Mouse (Mus musculus) heart, embryonic 13.5 days (tissue): ENCODE results near the gene Vmn2r21. TPM values are rescaled to one million over a fixed set of nuclear protein-coding genes. Genes with fewer than 3 reads are reported as not detected.
"Not testable (repeated sequence)": the region's sequence is repeated elsewhere in the genome, so short reads cannot be mapped to it uniquely, and the experiment has no call there.

ENCODE experiments used
- ATAC-seq: fragments of 200-750 bp; cut with Nextera tagmentation; 2 replicates; pipeline ENCODE4 v1.8.0; 2017; ENCODE audit warnings: moderate TSS enrichment; ENCODE audit not compliant: insufficient number of reproducible peaks, low FRiP score, low TSS enrichment; ENCODE audit errors: extremely low read depth
- H3K27ac ChIP-seq: fragments of 300-500 bp; sonication (generic); replicated peaks from 2 replicates; pipeline ENCODE4 v1.5.1; 2015; ENCODE audit warnings: moderate library complexity, mild to moderate bottlenecking, inconsistent platforms
- H3K27me3 ChIP-seq: fragments of 300-500 bp; sonication (generic); replicated peaks from 2 replicates; pipeline ENCODE4 v1.6.1; 2015; ENCODE audit warnings: mild to moderate bottlenecking, inconsistent platforms
- H3K36me3 ChIP-seq: fragments of 300-500 bp; sonication (generic); 2 replicates; pipeline ENCODE4 v1.6.1; 2015; ENCODE audit warnings: mild to moderate bottlenecking, inconsistent platforms
- H3K4me1 ChIP-seq: fragments of 300-500 bp; sonication (generic); 2 replicates; pipeline ENCODE4 v1.6.1; 2015; ENCODE audit warnings: inconsistent platforms
- H3K4me2 ChIP-seq: fragments of 300-500 bp; sonication (generic); 2 replicates; pipeline ENCODE4 v1.6.1; 2015; ENCODE audit warnings: inconsistent platforms, mild to moderate bottlenecking, moderate library complexity
- H3K4me3 ChIP-seq: fragments of 300-500 bp; sonication (generic); 2 replicates; pipeline ENCODE4 v1.5.1; 2015; ENCODE audit warnings: moderate library complexity, mild to moderate bottlenecking, inconsistent platforms
- H3K9ac ChIP-seq: fragments of 300-500 bp; sonication (generic); 2 replicates; pipeline ENCODE4 v1.6.1; 2015; ENCODE audit warnings: inconsistent platforms, mild to moderate bottlenecking, moderate library complexity
- H3K9me3 ChIP-seq: fragments of 300-500 bp; sonication (generic); 2 replicates; pipeline ENCODE4 v1.6.1; 2016; ENCODE audit warnings: inconsistent platforms
- WGBS: fragments of 180-500 bp; shearing (Covaris S2); methylation state at CpG from one replicate; pipeline ENCODE4 v1.1.7; 2015; ENCODE audit warnings: mixed read lengths; 5-methylcytosine and 5-hydroxymethylcytosine counted together
- polyA plus RNA-seq: library from polyadenylated mRNA; unstranded; fragments of >200 nt; fragmentation: Nextera tagmentation; extraction: Ambion mirVana; gene quantifications from 2 replicates; pipeline ENCODE4 v1.2.1, GENCODE M21; 2015

Vmn2r21 gene
- polyA plus RNA-seq: not detected in 2 replicates

DNA sequence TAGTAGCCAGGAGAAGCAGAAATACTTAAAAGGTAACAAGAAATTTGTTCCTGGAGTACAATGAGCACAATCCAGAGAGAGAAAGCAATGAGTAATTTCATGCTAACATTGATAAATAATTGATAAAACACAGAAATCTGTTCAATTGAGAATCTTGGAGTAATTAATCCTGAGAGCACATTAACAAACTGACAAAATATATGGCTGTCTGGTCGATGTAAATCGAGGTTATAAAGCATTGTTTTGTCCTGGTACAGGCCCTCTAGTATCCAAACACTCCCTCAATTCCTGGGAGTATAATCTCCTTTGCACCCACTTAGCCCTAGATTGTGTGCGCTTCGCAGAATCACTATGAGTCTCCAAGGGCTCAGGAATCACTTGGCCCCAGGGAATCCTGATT lies at the start of gene Vmn2r21:
TSS of gene Vmn2r21 (minus strand) at position 101 of the 400 bp plus-strand sequence.
- not testable (repeated sequence) for ATAC-seq, H3K4me1 ChIP-seq, H3K27me3 ChIP-seq, H3K9me3 ChIP-seq, H3K4me3 ChIP-seq, H3K9ac ChIP-seq, H3K27ac ChIP-seq, H3K36me3 ChIP-seq, H3K4me2 ChIP-seq
- no CpG with 5 or more reads among the region's 4 CpGs for WGBS

DNA sequence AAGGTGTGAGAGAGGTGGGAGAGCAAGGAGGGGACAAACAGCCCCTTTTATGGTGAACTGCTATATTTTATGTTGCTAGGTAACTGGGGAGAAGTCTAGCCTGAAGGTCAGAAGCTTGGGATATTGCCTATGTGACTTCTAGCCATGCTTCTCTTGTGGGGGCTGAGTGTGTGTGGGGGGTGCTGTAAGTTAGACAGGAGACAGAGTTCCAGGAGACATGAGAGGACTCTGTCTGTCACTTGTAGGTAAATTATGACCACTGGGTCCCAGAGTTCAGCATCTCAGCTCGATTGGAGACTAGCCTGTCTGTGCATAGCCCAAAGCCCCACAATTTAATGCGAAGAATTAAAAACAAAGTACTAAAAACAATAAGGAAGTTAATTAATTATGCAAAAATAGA lies 41.5 kb upstream of the Vmn2r21 start:
- H3K4me1 ChIP-seq, H3K9ac ChIP-seq, H3K4me3 ChIP-seq, H3K27me3 ChIP-seq, H3K4me2 ChIP-seq, H3K27ac ChIP-seq, H3K36me3 ChIP-seq, H3K9me3 ChIP-seq, ATAC-seq: not testable (repeated sequence)
- WGBS: no CpG with 5 or more reads among the region's 2 CpGs

DNA sequence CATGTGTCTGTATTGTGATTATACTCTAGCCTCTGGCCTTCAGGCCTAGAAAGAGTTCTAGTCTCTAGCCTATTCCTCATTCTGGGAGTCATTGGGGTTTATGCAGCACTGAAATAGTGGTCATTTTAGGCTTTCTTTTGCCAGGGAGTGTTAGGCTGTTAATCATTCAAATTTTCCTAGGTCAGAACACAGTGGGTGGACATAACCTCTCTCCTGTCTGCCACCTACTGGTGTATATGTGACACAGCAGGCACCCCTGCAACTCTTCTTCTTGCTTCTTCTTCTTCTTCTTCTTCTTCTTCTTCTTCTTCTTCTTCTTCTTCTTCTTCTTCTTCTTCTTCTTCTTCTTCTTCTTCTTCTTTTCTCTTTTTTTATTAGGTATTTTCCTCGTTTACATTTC lies 6.5 kb upstream of the Vmn2r21 start:
- WGBS: no CpG with 5 or more reads among the region's 1 CpGs
- H3K9me3 ChIP-seq, H3K9ac ChIP-seq, H3K4me3 ChIP-seq, ATAC-seq, H3K27me3 ChIP-seq, H3K4me1 ChIP-seq, H3K4me2 ChIP-seq, H3K27ac ChIP-seq, H3K36me3 ChIP-seq: not testable (repeated sequence)

DNA sequence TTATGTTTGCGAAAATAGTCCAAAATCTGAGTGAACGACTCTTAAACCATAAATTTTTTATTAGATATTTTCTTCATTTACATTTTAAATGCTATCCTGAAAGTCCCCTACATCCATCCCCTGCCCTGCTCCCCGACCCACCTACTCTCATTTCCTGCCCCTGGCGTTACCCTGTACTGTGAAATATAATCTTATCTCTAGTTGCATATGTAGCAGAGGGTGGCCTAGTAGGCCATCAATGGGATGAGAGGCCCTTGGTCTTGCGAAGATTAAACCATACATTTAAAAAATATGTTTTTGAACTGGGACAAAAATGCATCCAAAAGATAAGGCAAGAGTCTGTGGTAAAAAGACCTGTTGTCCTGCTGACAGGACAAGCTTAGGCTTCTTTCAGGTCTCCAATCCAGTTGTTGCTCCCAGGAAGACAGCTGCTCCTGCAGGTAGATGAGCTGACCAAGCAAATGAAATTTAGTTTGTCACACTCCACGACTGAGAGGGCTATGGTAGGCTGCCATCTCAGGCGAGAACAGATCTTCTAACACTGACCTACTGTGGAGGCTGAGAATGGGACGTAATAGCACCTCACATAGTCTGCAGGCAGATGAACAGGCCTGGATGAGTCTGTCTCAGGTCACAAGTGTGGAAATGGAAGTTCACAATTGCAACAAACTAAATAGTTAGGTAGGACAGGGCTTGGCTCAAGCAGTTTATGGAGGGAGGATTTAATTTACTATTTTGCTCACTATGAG lies 10.8 kb downstream of the Vmn2r21 start:
- not testable (repeated sequence) for H3K9me3 ChIP-seq

DNA sequence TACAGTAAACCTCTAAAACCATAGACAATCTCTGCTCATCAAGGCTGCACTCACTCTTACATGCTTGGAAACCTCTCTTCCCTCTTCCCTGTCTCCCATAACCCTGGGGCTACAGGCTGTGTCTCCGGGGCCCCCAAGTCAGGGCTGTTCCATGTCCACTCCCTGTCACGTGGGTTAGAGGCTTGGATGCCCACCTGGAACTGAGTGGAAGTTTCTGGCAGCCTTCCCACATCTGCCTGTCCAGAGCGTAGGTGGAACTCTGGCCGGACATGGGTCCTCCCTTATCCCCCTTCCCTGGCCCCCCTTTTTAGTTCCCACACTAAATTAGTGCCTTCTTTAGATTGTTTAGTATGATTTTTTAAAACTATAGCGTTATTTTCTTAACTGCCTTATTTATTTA lies 60.2 kb downstream of the Vmn2r21 start:
- no CpG with 5 or more reads among the region's 5 CpGs for WGBS
- H3K4me1 ChIP-seq, ATAC-seq, H3K4me3 ChIP-seq, H3K36me3 ChIP-seq, H3K4me2 ChIP-seq, H3K27me3 ChIP-seq, H3K9me3 ChIP-seq, H3K9ac ChIP-seq, H3K27ac ChIP-seq: not testable (repeated sequence)

More for the DNA sequence above, 10.8 kb downstream of the Vmn2r21 start:
- not testable (repeated sequence) for H3K27me3 ChIP-seq, H3K4me1 ChIP-seq, H3K4me2 ChIP-seq, H3K4me3 ChIP-seq, H3K27ac ChIP-seq, ATAC-seq, H3K36me3 ChIP-seq, H3K9ac ChIP-seq
- no CpG with 5 or more reads among the region's 8 CpGs for WGBS

DNA sequence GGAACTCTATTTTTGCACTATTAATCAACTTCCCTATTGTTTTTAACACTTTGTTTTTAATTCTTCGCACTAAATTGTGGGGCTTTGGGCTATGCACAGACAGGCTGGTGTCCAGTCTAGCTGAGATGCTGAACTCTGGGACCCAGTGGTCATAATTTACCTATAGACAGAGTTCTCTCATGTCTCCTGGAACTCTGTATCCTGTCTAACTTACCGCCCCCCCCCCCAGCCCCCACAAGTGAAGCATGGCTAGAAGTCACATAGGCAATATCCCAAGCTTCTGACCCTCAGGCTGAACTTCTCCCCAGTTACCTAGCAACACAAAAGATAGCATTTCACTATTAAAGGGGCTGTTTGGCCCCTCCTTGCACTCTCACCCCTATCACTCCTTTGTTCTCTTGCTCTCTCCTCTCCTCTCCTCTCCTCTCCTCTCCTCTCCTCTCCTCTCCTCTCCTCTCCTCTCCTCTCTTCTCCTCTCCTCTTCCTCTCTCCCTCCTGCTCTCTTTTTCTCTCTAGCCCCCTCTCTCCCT lies 60.7 kb downstream of the Vmn2r21 start:
- not testable (repeated sequence) for H3K27me3 ChIP-seq, H3K4me3 ChIP-seq, H3K9ac ChIP-seq, H3K4me1 ChIP-seq, H3K4me2 ChIP-seq, H3K36me3 ChIP-seq, ATAC-seq, H3K9me3 ChIP-seq, H3K27ac ChIP-seq
- whole genome bisulfite sequencing: no CpG with 5 or more reads among the region's 2 CpGs

DNA sequence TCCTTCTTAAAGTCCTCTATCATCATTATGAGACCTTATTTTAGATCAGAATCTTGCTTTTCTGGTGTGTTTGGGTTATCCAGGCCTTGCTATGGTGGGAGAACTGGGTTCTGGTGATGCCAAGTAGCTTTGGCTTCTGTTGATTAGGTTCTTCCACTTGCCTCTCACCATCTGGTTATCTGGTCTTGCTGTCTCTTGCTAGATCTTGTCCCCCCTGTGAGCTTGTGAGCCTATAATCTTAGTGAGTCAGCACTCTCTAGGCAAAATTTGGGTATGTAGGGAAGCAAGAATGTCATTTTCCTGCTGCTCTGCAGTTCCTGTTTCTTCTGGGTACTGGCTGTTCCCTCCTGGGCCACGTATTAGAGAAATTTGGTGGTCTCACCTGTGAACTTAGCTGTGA lies 64.6 kb downstream of the Vmn2r21 start:
- H3K36me3 ChIP-seq, ATAC-seq: not testable (repeated sequence)

More for the DNA sequence above, 64.6 kb downstream of the Vmn2r21 start:
- not testable (repeated sequence) for H3K27me3 ChIP-seq, H3K9me3 ChIP-seq, H3K9ac ChIP-seq, H3K4me2 ChIP-seq, H3K4me3 ChIP-seq, H3K4me1 ChIP-seq, H3K27ac ChIP-seq
- no CpG with 5 or more reads among the region's 1 CpGs for WGBS

Other genes with a start within 250 kb of the Vmn2r21 start
- gene Clec4e, start 243.5 kb downstream of the Vmn2r21 start, polyA plus RNA-seq: 0.07 and 0.23 TPM in 2 replicates
- gene Vmn2r19, start 225.1 kb downstream of the Vmn2r21 start, polyA plus RNA-seq: not detected in 2 replicates
- not detected in 2 replicates for gene Vmn2r20, start 115.3 kb downstream of the Vmn2r21 start, polyA plus RNA-seq
- gene Vmn2r22, start 117.3 kb upstream of the Vmn2r21 start, polyA plus RNA-seq: not detected in 2 replicates
- gene Vmn2r23, start 169.3 kb upstream of the Vmn2r21 start, polyA plus RNA-seq: not detected in 2 replicates
- not detected in 2 replicates for gene Vmn2r24, start 245.5 kb upstream of the Vmn2r21 start, polyA plus RNA-seq